ENCODE assay signal across 8 mouse cellular contexts in the genomic region with DNA sequence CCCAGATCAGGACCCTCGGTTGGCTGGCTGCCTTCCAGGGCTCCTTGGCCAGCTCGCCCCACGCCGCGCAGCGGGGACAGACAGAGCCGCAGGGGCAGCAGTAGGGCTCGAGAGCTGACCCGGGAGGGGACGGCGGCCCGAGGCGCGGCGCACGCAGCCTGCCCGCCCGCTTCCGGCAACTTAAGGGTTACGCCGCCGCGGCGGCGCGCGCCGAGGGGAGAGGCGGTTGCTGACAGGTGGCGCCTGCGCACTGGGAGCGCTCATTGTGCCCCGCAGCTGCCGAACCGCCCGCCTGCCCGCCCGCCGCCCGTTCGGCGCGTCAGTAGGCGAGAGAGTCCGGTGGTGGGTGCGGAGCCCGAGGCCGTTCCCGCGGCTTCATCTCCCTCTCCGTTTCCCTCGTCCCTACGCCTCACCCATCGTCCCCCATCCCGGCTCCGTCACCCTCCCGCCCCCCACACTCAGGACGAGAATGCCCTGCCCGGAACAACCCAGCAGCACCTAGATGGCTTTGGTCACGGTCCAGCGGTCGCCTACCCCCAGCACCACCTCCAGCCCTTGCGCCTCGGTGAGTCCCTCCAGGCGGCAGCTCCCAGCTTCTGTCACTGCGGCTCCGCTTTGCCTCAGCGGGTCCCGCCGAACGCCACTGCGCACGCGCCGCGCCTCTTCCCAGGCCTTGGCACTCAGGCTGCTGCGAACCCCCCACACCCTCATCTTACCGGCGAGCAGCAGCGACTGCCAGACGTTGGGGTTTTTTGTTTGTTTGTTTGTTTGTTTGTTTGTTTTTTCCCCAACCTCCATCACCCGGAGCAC. TPM values are rescaled to one million over a fixed set of nuclear protein-coding genes. Genes with fewer than 3 reads are reported as not detected.
A peak's percentile ranks its signal among the peaks of the same experiment; 100 is the strongest.
DNase-seq lines count a peak whose midpoint lies in the region; ATAC-seq and TF ChIP-seq lines count a peak whose summit lies in the region.

A gene (plus strand): TSS at position 337 of the 810 bp plus-strand sequence.

- peak within 1 kb of the TSS; percentile 48 for H3K27ac ChIP-seq in brown adipose tissue, adult 24 weeks (replicated peaks; ENCODE audit: low read depth, low read length)
- peak within 1 kb of the TSS; percentile 95 for H3K27ac ChIP-seq in heart, embryonic 13.5 days (replicated peaks)
- peak within 1 kb of the TSS; percentile 92 for H3K27ac ChIP-seq in kidney, postnatal 0 days
- peak within 1 kb of the TSS; percentile 90 for H3K27ac ChIP-seq in liver, embryonic 11.5 days (ENCODE audit: low read depth, low read length)

- TF ChIP-seq CTCF in kidney, postnatal 0 days (IDR thresholded peaks at IDR 0.05; ENCODE audit: low read depth), result no peak

- under 1% methylated on average over 76 of the region's 82 CpGs for WGBS in heart, embryonic 13.5 days
- whole genome bisulfite sequencing in kidney, postnatal 0 days, result under 1% methylated on average over 72 of the region's 82 CpGs
- WGBS in liver, embryonic 11.5 days, result 0% methylated on average over 81 of the region's 82 CpGs

- H3K27me3 ChIP-seq in heart, embryonic 13.5 days (replicated peaks), result no peaks in the 10 kb centered on the region
- H3K27me3 ChIP-seq in kidney, postnatal 0 days (ENCODE audit: insufficient read depth, low read length), result no peaks in the 10 kb centered on the region
- no peaks in the 10 kb centered on the region for H3K27me3 ChIP-seq in liver, embryonic 11.5 days (replicated peaks; ENCODE audit: control insufficient read depth, insufficient read depth, low read length)
- no peaks in the 10 kb centered on the region for H3K27me3 ChIP-seq in splenic B cell, adult 2 months (ENCODE audit: control insufficient read depth, insufficient read depth, low read length, poor library complexity, severe bottlenecking)

- H3K9me3 ChIP-seq in heart, embryonic 13.5 days, result no peaks in the 10 kb centered on the region
- no peaks in the 10 kb centered on the region for H3K9me3 ChIP-seq in kidney, postnatal 0 days (replicated peaks; ENCODE audit: low read length)
- H3K9me3 ChIP-seq in liver, embryonic 11.5 days (ENCODE audit: control insufficient read depth, low read length), result no peaks in the 10 kb centered on the region

- no peaks in the 10 kb centered on the region for H3K36me3 ChIP-seq in heart, embryonic 13.5 days
- no peaks in the 10 kb centered on the region for H3K36me3 ChIP-seq in kidney, postnatal 0 days (ENCODE audit: insufficient read depth, low read length)
- no peaks in the 10 kb centered on the region for H3K36me3 ChIP-seq in liver, embryonic 11.5 days (ENCODE audit: control insufficient read depth, insufficient read depth, low read length)
- H3K36me3 ChIP-seq in splenic B cell, adult 2 months (ENCODE audit: control insufficient read depth, insufficient read depth, low read length, poor library complexity, severe bottlenecking), result no peaks in the 10 kb centered on the region

- DNase-seq in kidney, postnatal 0 days (ENCODE audit: low spot score), result peak; percentile 94
- DNase-seq in liver, embryonic 11.5 days (ENCODE audit: low spot score), result peak; percentile 86
- DNase-seq in naive thymus-derived CD4-positive, alpha-beta T cell, adult 2 months (ENCODE audit: low read depth), result peak; percentile 90
- DNase-seq in splenic B cell, adult 2 months (ENCODE audit: low read depth, low spot score), result peak; percentile 91

- peak within 1 kb of the TSS; percentile 90 for H3K4me3 ChIP-seq in brown adipose tissue, adult 24 weeks (ENCODE audit: insufficient read depth, low read depth, low read length)
- peak within 1 kb of the TSS; percentile 87 for H3K4me3 ChIP-seq in heart, embryonic 13.5 days
- peak within 1 kb of the TSS; percentile 87 for H3K4me3 ChIP-seq in kidney, postnatal 0 days (replicated peaks; ENCODE audit: low read depth, low read length)
- H3K4me3 ChIP-seq in liver, embryonic 11.5 days (ENCODE audit: low read depth, low read length), result peak within 1 kb of the TSS; percentile 93

- ATAC-seq in CD4-positive, CD25-positive, alpha-beta regulatory T cell, adult 4 months, result peak; percentile 72
- peak; percentile 89 for ATAC-seq in erythroid progenitor cell, adult 5-6 weeks (replicated peaks; ENCODE audit: low FRiP score, poor library complexity, severe bottlenecking)
- ATAC-seq in heart, embryonic 13.5 days (ENCODE audit: extremely low read depth, insufficient number of reproducible peaks, low FRiP score, low TSS enrichment), result peak; percentile 73
- peak; percentile 89 for ATAC-seq in kidney, postnatal 0 days (replicated peaks; ENCODE audit: low FRiP score, low read depth)
- ATAC-seq in liver, embryonic 11.5 days (replicated peaks; ENCODE audit: low FRiP score), result peak; percentile 88

- H3K9ac ChIP-seq in heart, embryonic 13.5 days, result peak within 1 kb of the TSS; percentile 97
- H3K9ac ChIP-seq in kidney, postnatal 0 days (ENCODE audit: low read depth, low read length), result peak within 1 kb of the TSS; percentile 81
- H3K9ac ChIP-seq in liver, embryonic 11.5 days (ENCODE audit: low read depth, low read length), result peak within 1 kb of the TSS; percentile 94

- H3K4me2 ChIP-seq in heart, embryonic 13.5 days, result peak within 1 kb of the TSS; percentile 89
- peak within 1 kb of the TSS; percentile 70 for H3K4me2 ChIP-seq in kidney, postnatal 0 days (ENCODE audit: low read length)
- H3K4me2 ChIP-seq in liver, embryonic 11.5 days, result peak within 1 kb of the TSS; percentile 77

- H3K4me1 ChIP-seq in brown adipose tissue, adult 24 weeks (ENCODE audit: control insufficient read depth, insufficient read depth, insufficient read length, low read length), result no peaks in the 10 kb centered on the region
- peaks cover 28% of the 10 kb centered on the region for H3K4me1 ChIP-seq in heart, embryonic 13.5 days
- H3K4me1 ChIP-seq in kidney, postnatal 0 days (replicated peaks; ENCODE audit: insufficient read depth, low read length), result peaks cover 8% of the 10 kb centered on the region; the same call in 1 of the 2 replicates
- peaks cover 8% of the 10 kb centered on the region for H3K4me1 ChIP-seq in liver, embryonic 11.5 days (replicated peaks; ENCODE audit: control insufficient read depth, insufficient read depth, low read length)

RNA-seq across cellular contexts. Expression of the gene that starts here (rescaled TPM):
- 100 to 1,000 TPM in 1 of 2 experiments, 10 to 100 TPM in 1; 83.8 to 101 TPM for polyA plus RNA-seq in CD4-positive, CD25-positive, alpha-beta regulatory T cell, adult 4 months (2017; shearing (Covaris generic))
- 15.9 and 16.8 TPM in 2 replicates for polyA plus RNA-seq in brown adipose tissue, adult 24 weeks (2012; ENCODE audit: insufficient read depth, insufficient read length, missing spikeins)
- total RNA-seq in erythroid progenitor cell, adult 5-6 weeks (2015; ENCODE audit: low replicate concordance), result 40.7 and 44.0 TPM in 2 replicates
- total RNA-seq in erythroid progenitor cell, adult 5-6 weeks (2017; ENCODE audit: low replicate concordance), result 18.8 and 30.5 TPM in 2 replicates
- polyA plus RNA-seq in heart, embryonic 13.5 days (2015; fragmentation: Nextera tagmentation; extraction: Ambion mirVana), result 17.5 and 18.7 TPM in 2 replicates
- polyA plus RNA-seq in kidney, postnatal 0 days (2015; fragmentation: Nextera tagmentation; extraction: Ambion mirVana), result 3.9 and 4.6 TPM in 2 replicates
- 9.9 and 12.1 TPM in 2 replicates for polyA plus RNA-seq in liver, embryonic 11.5 days (2014; fragmentation: Nextera tagmentation; extraction: Ambion mirVana)

Comparison
In these comparisons a context has a peak if more than half of its experiments do, and no peak if none do; other contexts are left out.
1. Peak in every context shown above with its lines: DNase-seq, ATAC-seq, H3K4me3 ChIP-seq and H3K27ac ChIP-seq.